Mouse (Mus musculus) hindbrain, embryonic 16.5 days (tissue): Measurements from ENCODE around the gene Hoxd1. TPM values are rescaled to one million over a fixed set of nuclear protein-coding genes. Genes with fewer than 3 reads are reported as not detected.

ENCODE experiments used
- ATAC-seq: fragments of 200-750 bp; cut with Nextera tagmentation; 2 replicates; pipeline ENCODE4 v1.8.0; 2017; ENCODE audit warnings: moderate TSS enrichment, moderate library complexity
- H3K27ac ChIP-seq: fragments of 300-500 bp; sonication (generic); 2 replicates; pipeline ENCODE4 v1.5.1; 2014; ENCODE audit warnings: low read depth, mild to moderate bottlenecking, control low read depth, low read length, moderate library complexity
- H3K27me3 ChIP-seq: fragments of 300-500 bp; sonication (generic); replicated peaks from 2 replicates; pipeline ENCODE4 v1.6.1; 2014; ENCODE audit warnings: low read length; ENCODE audit not compliant: control insufficient read depth, insufficient read depth
- H3K36me3 ChIP-seq: fragments of 300-500 bp; sonication (generic); 2 replicates; pipeline ENCODE4 v1.6.1; 2014; ENCODE audit warnings: mild to moderate bottlenecking, low read length, moderate library complexity, mixed read lengths; ENCODE audit not compliant: control insufficient read depth, insufficient read depth
- H3K4me1 ChIP-seq: fragments of 300-500 bp; sonication (generic); 2 replicates; pipeline ENCODE4 v1.6.1; 2014; ENCODE audit warnings: low read depth, low read length; ENCODE audit not compliant: control insufficient read depth, insufficient read depth
- H3K4me2 ChIP-seq: fragments of 300-500 bp; sonication (generic); 2 replicates; pipeline ENCODE4 v1.6.1; 2014; ENCODE audit warnings: mild to moderate bottlenecking, low read length, control low read depth, moderate library complexity
- H3K4me3 ChIP-seq: fragments of 300-500 bp; sonication (generic); 2 replicates; pipeline ENCODE4 v1.5.1; 2014; ENCODE audit warnings: mild to moderate bottlenecking, low read length, control low read depth, moderate library complexity
- H3K9ac ChIP-seq: fragments of 300-500 bp; sonication (generic); 2 replicates; pipeline ENCODE4 v1.6.1; 2014; ENCODE audit warnings: low read depth, mild to moderate bottlenecking, control low read depth, low read length, moderate library complexity
- H3K9me3 ChIP-seq: fragments of 300-500 bp; sonication (generic); 2 replicates; pipeline ENCODE4 v1.6.1; 2014; ENCODE audit warnings: mild to moderate bottlenecking, low read length, moderate library complexity; ENCODE audit not compliant: control insufficient read depth
- WGBS: fragments of 180-500 bp; shearing (Covaris S2); extraction: QIAGEN DNeasy Blood & Tissue Kit; methylation state at CpG from one replicate; pipeline ENCODE4 v1.1.7; 2014; 5-methylcytosine and 5-hydroxymethylcytosine counted together
- polyA plus RNA-seq: library from polyadenylated mRNA; unstranded; fragments of >200 nt; fragmentation: Nextera tagmentation; extraction: Ambion mirVana; gene quantifications from 2 replicates; pipeline ENCODE4 v1.2.1, GENCODE M21; 2015

The Hoxd1 gene
- polyA plus RNA-seq: 1.1 and 1.3 TPM in 2 replicates

DNA sequence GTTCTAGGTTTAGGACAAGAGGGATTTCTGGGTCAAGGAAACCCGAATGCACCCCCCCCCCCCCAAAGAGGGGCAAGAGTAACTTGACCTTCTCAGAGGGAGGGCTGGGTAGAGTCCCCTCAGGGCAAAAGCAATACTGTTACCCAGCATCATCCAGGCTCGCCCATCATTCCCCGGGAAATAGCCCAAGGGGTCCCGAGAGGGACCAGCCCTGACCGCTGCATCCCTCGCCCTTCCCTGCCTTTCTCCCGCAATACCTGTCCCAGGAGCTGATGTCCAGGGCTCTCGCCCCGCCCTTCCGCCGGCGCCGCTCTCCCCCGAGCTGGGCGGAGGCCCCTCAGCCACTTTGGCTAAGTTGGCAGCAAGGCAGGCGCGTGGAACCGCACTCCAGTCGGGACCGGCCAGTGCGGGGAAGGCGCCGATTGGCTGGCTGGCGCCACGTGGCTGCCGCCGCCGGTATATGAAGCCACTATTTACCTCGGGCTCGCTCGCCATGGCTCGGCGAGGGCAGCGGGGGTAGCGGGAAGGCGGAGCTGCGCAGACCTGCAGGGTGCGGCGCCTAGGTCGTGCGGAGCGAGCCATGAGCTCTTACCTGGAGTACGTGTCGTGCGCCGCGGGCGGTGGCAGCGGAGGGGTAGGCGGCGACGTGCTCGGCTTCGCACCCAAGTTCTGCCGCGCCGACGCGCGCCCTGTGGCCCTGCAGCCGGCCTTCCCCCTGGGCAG is at the start of gene Hoxd1:
Gene Hoxd1 (plus strand): TSS at position 459 of the 723 bp plus-strand sequence.
- under 1% methylated on average over 60 of the region's 61 CpGs for WGBS
- H3K27ac ChIP-seq: no peak within 1 kb of the TSS
- ATAC-seq: peak; percentile 80
- H3K27me3 ChIP-seq: peaks cover 51% of the 10 kb centered on the region
- H3K4me2 ChIP-seq: peak within 1 kb of the TSS; percentile 78
- peak within 1 kb of the TSS; percentile 47 for H3K9ac ChIP-seq
- peaks cover 14% of the 10 kb centered on the region for H3K4me1 ChIP-seq
- H3K9me3 ChIP-seq: no peaks in the 10 kb centered on the region
- no peaks in the 10 kb centered on the region for H3K36me3 ChIP-seq
- H3K4me3 ChIP-seq: peak within 1 kb of the TSS; percentile 61

DNA sequence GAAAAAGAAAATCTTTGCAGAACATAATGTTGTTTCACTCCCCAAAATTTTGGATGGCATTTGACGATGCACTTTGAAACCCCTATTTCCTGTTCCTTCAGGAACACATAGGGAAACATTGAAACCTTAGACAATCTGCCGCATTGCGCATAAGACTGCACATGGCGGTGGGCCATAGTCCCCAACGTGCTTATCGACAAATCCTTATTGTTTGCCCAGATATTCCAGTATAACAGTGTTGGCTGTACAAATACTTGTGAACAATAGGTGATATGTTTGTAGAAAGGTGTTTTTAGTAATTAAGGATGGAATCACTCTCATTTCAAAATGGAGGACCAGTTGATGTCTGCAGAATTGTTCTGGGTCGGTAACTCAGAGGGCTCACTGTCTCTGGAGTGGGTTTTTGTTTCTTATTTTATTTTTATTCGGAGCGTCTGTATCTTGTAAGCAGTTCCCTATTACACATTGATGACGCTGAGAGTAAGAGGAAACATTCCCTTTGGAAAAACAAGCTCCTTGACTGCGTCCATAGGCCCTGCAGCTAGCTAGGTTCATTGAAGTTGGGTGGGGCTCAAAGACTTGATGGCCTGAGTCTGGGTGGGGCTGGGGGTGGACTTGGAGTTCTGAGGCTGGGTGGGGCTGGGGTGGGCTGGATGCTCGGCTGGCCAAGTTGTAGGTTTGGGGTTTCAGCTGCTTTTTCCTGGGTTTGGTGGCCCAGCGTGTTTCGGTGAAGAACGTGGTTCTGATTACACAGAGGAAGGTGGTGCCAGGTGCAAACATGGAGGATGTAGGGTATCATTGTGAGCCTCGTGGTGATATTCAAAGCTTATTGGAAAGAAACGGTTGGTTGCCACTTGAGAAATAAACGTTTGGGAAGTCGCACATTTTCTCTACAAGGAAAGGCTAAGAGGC is 49.3 kb upstream of the Hoxd1 start:
- 7% methylated on average over 19 of the region's 19 CpGs for WGBS
- no peak overlapping the region for H3K27ac ChIP-seq
- no peaks in the 10 kb centered on the region for H3K36me3 ChIP-seq
- peak overlapping the region; percentile 16 for H3K4me3 ChIP-seq
- H3K9ac ChIP-seq: no peak overlapping the region
- no peaks in the 10 kb centered on the region for H3K9me3 ChIP-seq
- no peak for ATAC-seq
- H3K4me1 ChIP-seq: peaks cover 7% of the 10 kb centered on the region; the same call in 1 of the 2 replicates
- no peak overlapping the region for H3K4me2 ChIP-seq
- H3K27me3 ChIP-seq: peaks cover 60% of the 10 kb centered on the region

GRCm38 (mm10) chr2:74714156-74714789 is 48.5 kb upstream of the Hoxd1 start:
- H3K9me3 ChIP-seq: no peaks in the 10 kb centered on the region
- ATAC-seq: no peak
- H3K9ac ChIP-seq: no peak overlapping the region
- H3K4me1 ChIP-seq: peaks cover 7% of the 10 kb centered on the region; the same call in 1 of the 2 replicates
- no peak overlapping the region for H3K27ac ChIP-seq
- H3K36me3 ChIP-seq: no peaks in the 10 kb centered on the region
- H3K4me3 ChIP-seq: peak overlapping the region; percentile 16
- H3K27me3 ChIP-seq: peaks cover 58% of the 10 kb centered on the region
- H3K4me2 ChIP-seq: no peak overlapping the region
- WGBS: 5% methylated on average over 18 of the region's 18 CpGs

DNA sequence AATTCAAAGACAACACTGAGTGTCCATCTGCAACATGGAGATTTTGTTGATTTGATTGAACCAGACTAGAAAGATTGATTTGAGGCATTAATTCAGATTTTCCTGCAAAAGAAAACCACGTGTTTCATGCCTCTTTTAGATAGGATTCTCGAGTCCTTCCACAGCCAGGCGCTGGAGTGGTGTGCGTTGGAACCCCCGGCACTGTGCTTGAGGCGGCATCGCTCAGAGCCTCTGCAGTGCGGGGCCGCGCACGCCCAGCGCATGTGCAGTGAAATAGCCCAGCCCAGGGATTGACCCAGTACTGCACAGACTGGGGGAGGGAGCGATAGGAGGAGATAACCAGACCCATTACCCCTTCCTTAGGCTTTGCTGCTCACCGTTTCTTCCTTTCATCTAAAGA is 47.9 kb upstream of the Hoxd1 start:
- Histone ChIP-seq H3K27me3 (peaks cover 60% of the 10 kb centered on the region), H3K4me3 (peak overlapping the region; percentile 16), H3K9me3 (no peaks in the 10 kb centered on the region), H3K4me2 (no peak overlapping the region), H3K27ac (no peak overlapping the region), H3K36me3 (no peaks in the 10 kb centered on the region), H3K4me1 (peaks cover 7% of the 10 kb centered on the region; the same call in 1 of the 2 replicates), H3K9ac (no peak overlapping the region)
- WGBS: 1% methylated on average over 14 of the region's 14 CpGs
- peak; percentile 60 for ATAC-seq

DNA sequence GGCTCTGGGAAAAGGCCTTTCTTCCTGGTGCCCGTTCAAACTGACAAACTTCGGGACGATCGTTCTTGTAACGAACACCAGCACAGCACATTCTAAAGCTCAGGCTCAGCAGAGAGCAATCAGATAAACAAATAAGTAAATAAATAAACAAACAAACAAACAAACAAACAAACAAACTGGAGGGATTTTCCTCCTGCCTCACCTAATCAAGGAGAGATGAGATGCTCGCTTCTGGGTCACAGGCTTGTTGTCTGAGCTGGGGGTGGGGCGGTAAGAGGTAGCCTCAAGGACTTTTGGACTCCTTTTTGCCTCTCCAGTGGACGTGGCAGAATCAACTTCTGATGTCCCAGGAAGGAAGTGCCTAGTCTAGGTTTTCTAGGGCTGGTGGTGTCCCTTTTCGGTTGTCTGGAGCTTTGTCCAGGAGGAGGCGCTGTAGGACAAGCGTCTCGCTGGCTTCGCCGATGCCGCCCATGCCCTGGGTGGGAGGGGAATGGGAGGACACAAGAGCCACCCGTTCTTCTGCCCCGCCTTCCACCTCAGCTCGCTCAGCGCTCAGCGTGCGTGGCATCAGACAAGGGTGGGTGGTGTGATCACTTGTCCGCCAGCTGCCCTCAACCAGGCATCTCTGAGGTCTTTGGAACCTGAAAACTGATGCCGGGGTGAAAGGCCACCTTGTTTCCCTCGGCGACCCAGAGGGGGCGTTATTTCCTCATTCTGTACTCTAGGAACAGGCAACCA is 47.1 kb upstream of the Hoxd1 start:
- peak overlapping the region; percentile 31 for H3K4me3 ChIP-seq
- no peaks in the 10 kb centered on the region for H3K36me3 ChIP-seq
- H3K27me3 ChIP-seq: peaks cover 56% of the 10 kb centered on the region
- peaks cover 7% of the 10 kb centered on the region; the same call in 1 of the 2 replicates for H3K4me1 ChIP-seq
- peak overlapping the region; percentile 65 for H3K4me2 ChIP-seq
- ATAC-seq: peak; percentile 78
- H3K9ac ChIP-seq: peak overlapping the region; percentile 42; the same call in 1 of the 2 replicates
- 3% methylated on average over 26 of the region's 26 CpGs for WGBS
- H3K9me3 ChIP-seq: no peaks in the 10 kb centered on the region
- no peak overlapping the region for H3K27ac ChIP-seq

- Histone ChIP-seq H3K4me1 (peaks cover 2% of the 10 kb centered on the region; the same call in 1 of the 2 replicates), H3K4me2 (no peak overlapping the region), H3K9ac (no peak overlapping the region), H3K36me3 (no peaks in the 10 kb centered on the region), H3K4me3 (no peak overlapping the region), H3K9me3 (no peaks in the 10 kb centered on the region), H3K27ac (no peak overlapping the region), H3K27me3 (peaks cover 67% of the 10 kb centered on the region)
- WGBS: 18% methylated on average over 2 of the region's 2 CpGs
- no peak for ATAC-seq
Observed at GRCm38 (mm10) chr2:74720384-74720783, 42.4 kb upstream of the Hoxd1 start.

DNA sequence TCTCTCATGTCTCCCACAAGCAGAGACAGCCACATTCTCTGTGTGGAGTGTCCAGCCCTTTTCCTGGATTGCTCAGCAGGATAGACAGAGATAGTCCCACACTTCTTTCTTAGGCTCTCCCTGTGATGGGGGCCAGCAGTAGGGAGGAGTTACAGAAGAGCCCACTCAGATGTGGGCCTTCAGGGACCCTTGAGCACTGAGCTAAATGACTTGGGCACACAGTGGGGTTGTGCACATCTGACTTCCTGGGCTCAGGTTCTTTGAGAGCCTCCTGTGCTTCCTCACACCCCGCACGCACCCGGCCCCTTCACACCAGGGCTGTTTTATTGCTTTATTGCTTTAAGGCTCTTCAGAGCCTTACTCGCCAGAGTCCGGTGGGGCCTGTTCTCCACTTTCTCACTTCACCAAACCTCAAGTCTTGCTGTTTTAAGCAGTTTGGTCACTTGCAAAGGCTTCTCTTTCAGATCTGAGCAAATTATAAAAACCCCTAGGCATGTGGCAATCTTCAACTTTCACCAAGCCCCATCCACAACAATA is 41.8 kb upstream of the Hoxd1 start:
- no peak overlapping the region for H3K27ac ChIP-seq
- H3K4me2 ChIP-seq: no peak overlapping the region
- 19% methylated on average over 5 of the region's 5 CpGs for WGBS
- H3K9me3 ChIP-seq: no peaks in the 10 kb centered on the region
- peaks cover 62% of the 10 kb centered on the region for H3K27me3 ChIP-seq
- H3K9ac ChIP-seq: no peak overlapping the region
- H3K36me3 ChIP-seq: no peaks in the 10 kb centered on the region
- no peak overlapping the region for H3K4me3 ChIP-seq
- peaks cover 2% of the 10 kb centered on the region; the same call in 1 of the 2 replicates for H3K4me1 ChIP-seq
- no peak for ATAC-seq

- 12% methylated on average over 6 of the region's 6 CpGs for WGBS
- Histone ChIP-seq H3K9me3 (no peaks in the 10 kb centered on the region), H3K9ac (no peak overlapping the region), H3K27me3 (peaks cover 60% of the 10 kb centered on the region), H3K27ac (no peak overlapping the region), H3K36me3 (no peaks in the 10 kb centered on the region), H3K4me2 (no peak overlapping the region; the same call in 1 of the 2 replicates), H3K4me1 (peaks cover 2% of the 10 kb centered on the region), H3K4me3 (no peak overlapping the region)
- no peak for ATAC-seq
Observed at GRCm38 (mm10) chr2:74721882-74722281, 40.9 kb upstream of the Hoxd1 start.
